Mouse (Mus musculus) C2C12 (cell line): ENCODE measurements around the gene Hist2h2be.

Experiments
- CEBPB ChIP-seq: IDR thresholded peaks from one replicate; pipeline ENCODE4 v1.6.1; 2011; ENCODE audit warnings: low read depth, mild to moderate bottlenecking, control low read depth, moderate library complexity
- CTCF ChIP-seq: IDR thresholded peaks from one replicate; pipeline ENCODE4 v1.5.1; 2011; ENCODE audit not compliant: control insufficient read depth, insufficient read depth, insufficient read length

DNA sequence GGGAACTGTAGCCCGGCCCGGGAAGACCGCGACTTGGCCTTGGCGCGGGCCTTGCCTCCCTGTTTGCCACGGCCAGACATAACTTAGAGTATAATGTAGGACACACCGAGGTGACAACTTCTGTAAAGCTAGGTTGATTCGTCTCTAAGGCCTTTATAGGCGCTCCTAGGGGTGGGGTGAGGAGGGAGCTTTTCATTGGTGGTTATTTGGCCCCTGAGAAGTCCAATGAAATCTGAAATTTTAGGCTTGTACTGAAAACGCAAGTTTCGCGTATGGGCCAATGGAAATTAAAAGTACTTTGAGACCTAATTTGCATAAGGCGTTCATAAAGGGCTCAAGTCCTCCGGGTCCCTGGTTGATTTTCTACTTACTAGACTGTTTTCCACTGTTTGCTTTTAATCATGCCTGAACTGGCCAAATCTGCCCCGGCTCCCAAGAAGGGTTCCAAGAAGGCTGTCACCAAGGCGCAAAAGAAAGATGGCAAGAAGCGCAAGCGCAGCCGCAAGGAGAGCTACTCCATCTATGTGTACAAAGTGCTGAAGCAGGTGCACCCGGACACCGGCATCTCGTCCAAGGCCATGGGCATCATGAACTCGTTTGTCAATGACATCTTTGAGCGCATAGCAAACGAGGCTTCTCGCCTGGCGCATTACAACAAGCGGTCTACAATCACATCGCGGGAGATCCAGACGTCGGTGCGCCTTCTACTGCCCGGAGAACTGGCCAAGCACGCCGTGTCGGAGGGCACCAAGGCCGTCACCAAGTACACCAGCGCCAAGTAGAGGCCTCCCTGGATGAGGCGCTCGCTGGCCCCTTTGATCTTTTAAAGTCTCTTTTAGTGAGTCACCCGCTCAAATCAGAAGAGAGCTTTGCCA, at the start of gene Hist2h2be, which contains the start of gene Hist2h2ac:
- no peak for TF ChIP-seq CTCF
- TF ChIP-seq CEBPB: no peak
